Mouse (Mus musculus): ENCODE results near the gene Gm5136. TPM values are rescaled to one million over a fixed set of nuclear protein-coding genes. Genes with fewer than 3 reads are reported as not detected.

The Gm5136 gene
- 0.12 TPM in 1 of 2 replicates, not detected in the other for polyA plus RNA-seq (2014; fragmentation: Nextera tagmentation; extraction: Ambion mirVana)

GRCm38 (mm10) chr10:108699946-108700345 lies at the start of gene Gm5136:
Gm5136 (minus strand) TSS chr10:108700160.
- no peaks in the 10 kb centered on the region for H3K27me3 ChIP-seq (replicated peaks; ENCODE audit: control insufficient read depth, insufficient read depth, low read length)
- DNase-seq (ENCODE audit: low spot score) (no peak), ATAC-seq (replicated peaks; ENCODE audit: low FRiP score, low TSS enrichment, low read depth) (no peak)
- H3K4me1 ChIP-seq (replicated peaks; ENCODE audit: control insufficient read depth, insufficient read depth, low read length) = no peaks in the 10 kb centered on the region
- 96% methylated on average over 9 of the region's 9 CpGs for WGBS
- H3K9me3 ChIP-seq (ENCODE audit: control insufficient read depth, low read length) = no peaks in the 10 kb centered on the region
- H3K36me3 ChIP-seq (ENCODE audit: control insufficient read depth, insufficient read depth, low read length) = no peaks in the 10 kb centered on the region
- no peak within 1 kb of the TSS for H3K9ac ChIP-seq (ENCODE audit: low read length)
- H3K27ac ChIP-seq (ENCODE audit: low read depth) = no peak within 1 kb of the TSS
- no peak within 1 kb of the TSS for H3K4me2 ChIP-seq (ENCODE audit: low read length)
- no peak within 1 kb of the TSS for H3K4me3 ChIP-seq (ENCODE audit: low read depth, low read length)

GRCm38 (mm10) chr10:108743759-108744158 lies 43.8 kb upstream of the Gm5136 start:
- Histone ChIP-seq H3K36me3 (ENCODE audit: control insufficient read depth, insufficient read depth, low read length) (no peaks in the 10 kb centered on the region), H3K27ac (ENCODE audit: low read depth) (no peak overlapping the region), H3K27me3 (replicated peaks; ENCODE audit: control insufficient read depth, insufficient read depth, low read length) (no peaks in the 10 kb centered on the region), H3K4me2 (ENCODE audit: low read length) (no peak overlapping the region), H3K4me1 (replicated peaks; ENCODE audit: control insufficient read depth, insufficient read depth, low read length) (no peaks in the 10 kb centered on the region), H3K4me3 (ENCODE audit: low read depth, low read length) (no peak overlapping the region), H3K9ac (ENCODE audit: low read length) (no peak overlapping the region), H3K9me3 (ENCODE audit: control insufficient read depth, low read length) (no peaks in the 10 kb centered on the region)
- ATAC-seq (replicated peaks; ENCODE audit: low FRiP score, low TSS enrichment, low read depth) (no peak), DNase-seq (ENCODE audit: low spot score) (no peak)
- 79% methylated on average over 2 of the region's 2 CpGs for whole genome bisulfite sequencing

GRCm38 (mm10) chr10:108733982-108734381 lies 34.0 kb upstream of the Gm5136 start:
- H3K36me3 ChIP-seq (ENCODE audit: control insufficient read depth, insufficient read depth, low read length) = no peaks in the 10 kb centered on the region
- ATAC-seq (replicated peaks; ENCODE audit: low FRiP score, low TSS enrichment, low read depth) (no peak), DNase-seq (ENCODE audit: low spot score) (no peak)
- no peak overlapping the region for H3K4me3 ChIP-seq (ENCODE audit: low read depth, low read length)
- H3K4me2 ChIP-seq (ENCODE audit: low read length) = no peak overlapping the region
- H3K27me3 ChIP-seq (replicated peaks; ENCODE audit: control insufficient read depth, insufficient read depth, low read length) = no peaks in the 10 kb centered on the region
- H3K4me1 ChIP-seq (replicated peaks; ENCODE audit: control insufficient read depth, insufficient read depth, low read length) = no peaks in the 10 kb centered on the region
- WGBS = 43% methylated on average over 2 of the region's 2 CpGs
- no peak overlapping the region for H3K9ac ChIP-seq (ENCODE audit: low read length)
- H3K9me3 ChIP-seq (ENCODE audit: control insufficient read depth, low read length) = no peaks in the 10 kb centered on the region
- no peak overlapping the region for H3K27ac ChIP-seq (ENCODE audit: low read depth)

GRCm38 (mm10) chr10:108728961-108729360 lies 29.0 kb upstream of the Gm5136 start:
- Histone ChIP-seq H3K4me2 (ENCODE audit: low read length) (no peak overlapping the region), H3K9me3 (ENCODE audit: control insufficient read depth, low read length) (no peaks in the 10 kb centered on the region), H3K4me1 (replicated peaks; ENCODE audit: control insufficient read depth, insufficient read depth, low read length) (no peaks in the 10 kb centered on the region), H3K27ac (ENCODE audit: low read depth) (no peak overlapping the region), H3K27me3 (replicated peaks; ENCODE audit: control insufficient read depth, insufficient read depth, low read length) (no peaks in the 10 kb centered on the region), H3K36me3 (ENCODE audit: control insufficient read depth, insufficient read depth, low read length) (no peaks in the 10 kb centered on the region), H3K4me3 (ENCODE audit: low read depth, low read length) (no peak overlapping the region), H3K9ac (ENCODE audit: low read length) (no peak overlapping the region)
- 73% methylated on average over 8 of the region's 8 CpGs for WGBS
- no peak for DNase-seq (ENCODE audit: low spot score)
- no peak for ATAC-seq (replicated peaks; ENCODE audit: low FRiP score, low TSS enrichment, low read depth)

GRCm38 (mm10) chr10:108726391-108726790 lies 26.4 kb upstream of the Gm5136 start:
- Histone ChIP-seq H3K27me3 (replicated peaks; ENCODE audit: control insufficient read depth, insufficient read depth, low read length) (no peaks in the 10 kb centered on the region), H3K4me1 (replicated peaks; ENCODE audit: control insufficient read depth, insufficient read depth, low read length) (no peaks in the 10 kb centered on the region), H3K9ac (ENCODE audit: low read length) (no peak overlapping the region), H3K4me3 (ENCODE audit: low read depth, low read length) (no peak overlapping the region), H3K36me3 (ENCODE audit: control insufficient read depth, insufficient read depth, low read length) (no peaks in the 10 kb centered on the region), H3K27ac (ENCODE audit: low read depth) (no peak overlapping the region), H3K4me2 (ENCODE audit: low read length) (no peak overlapping the region), H3K9me3 (ENCODE audit: control insufficient read depth, low read length) (no peaks in the 10 kb centered on the region)
- ATAC-seq (replicated peaks; ENCODE audit: low FRiP score, low TSS enrichment, low read depth) (no peak), DNase-seq (ENCODE audit: low spot score) (no peak)
- 85% methylated on average over 4 of the region's 4 CpGs for WGBS

- ATAC-seq (replicated peaks; ENCODE audit: low FRiP score, low TSS enrichment, low read depth) = no peak
Measured at GRCm38 (mm10) chr10:108724878-108725277, 24.9 kb upstream of the Gm5136 start.

GRCm38 (mm10) chr10:108710514-108710913 lies 10.6 kb upstream of the Gm5136 start:
- H3K4me2 ChIP-seq (ENCODE audit: low read length) = no peak overlapping the region
- no peaks in the 10 kb centered on the region for H3K9me3 ChIP-seq (ENCODE audit: control insufficient read depth, low read length)
- no peak overlapping the region for H3K27ac ChIP-seq (ENCODE audit: low read depth)
- H3K36me3 ChIP-seq (ENCODE audit: control insufficient read depth, insufficient read depth, low read length) = no peaks in the 10 kb centered on the region
- ATAC-seq (replicated peaks; ENCODE audit: low FRiP score, low TSS enrichment, low read depth) (no peak), DNase-seq (ENCODE audit: low spot score) (no peak)
- no peak overlapping the region for H3K9ac ChIP-seq (ENCODE audit: low read length)
- H3K4me3 ChIP-seq (ENCODE audit: low read depth, low read length) = no peak overlapping the region
- no peaks in the 10 kb centered on the region for H3K27me3 ChIP-seq (replicated peaks; ENCODE audit: control insufficient read depth, insufficient read depth, low read length)
- WGBS = 54% methylated on average over 5 of the region's 5 CpGs
- H3K4me1 ChIP-seq (replicated peaks; ENCODE audit: control insufficient read depth, insufficient read depth, low read length) = no peaks in the 10 kb centered on the region

More at GRCm38 (mm10) chr10:108724878-108725277, 24.9 kb upstream of the Gm5136 start:
- H3K9me3 ChIP-seq (ENCODE audit: control insufficient read depth, low read length) = no peaks in the 10 kb centered on the region
- DNase-seq (ENCODE audit: low spot score) = no peak
- no peaks in the 10 kb centered on the region for H3K27me3 ChIP-seq (replicated peaks; ENCODE audit: control insufficient read depth, insufficient read depth, low read length)
- no peak overlapping the region for H3K27ac ChIP-seq (ENCODE audit: low read depth)
- no peak overlapping the region for H3K4me3 ChIP-seq (ENCODE audit: low read depth, low read length)
- no peak overlapping the region for H3K4me2 ChIP-seq (ENCODE audit: low read length)
- WGBS = 86% methylated on average over 3 of the region's 3 CpGs
- no peaks in the 10 kb centered on the region for H3K36me3 ChIP-seq (ENCODE audit: control insufficient read depth, insufficient read depth, low read length)
- H3K4me1 ChIP-seq (replicated peaks; ENCODE audit: control insufficient read depth, insufficient read depth, low read length) = no peaks in the 10 kb centered on the region
- H3K9ac ChIP-seq (ENCODE audit: low read length) = no peak overlapping the region

GRCm38 (mm10) chr10:108705658-108706057 lies 5.7 kb upstream of the Gm5136 start:
- Histone ChIP-seq H3K4me1 (replicated peaks; ENCODE audit: control insufficient read depth, insufficient read depth, low read length) (no peaks in the 10 kb centered on the region), H3K4me2 (ENCODE audit: low read length) (no peak overlapping the region), H3K27me3 (replicated peaks; ENCODE audit: control insufficient read depth, insufficient read depth, low read length) (no peaks in the 10 kb centered on the region), H3K4me3 (ENCODE audit: low read depth, low read length) (no peak overlapping the region), H3K27ac (ENCODE audit: low read depth) (no peak overlapping the region), H3K36me3 (ENCODE audit: control insufficient read depth, insufficient read depth, low read length) (no peaks in the 10 kb centered on the region), H3K9ac (ENCODE audit: low read length) (no peak overlapping the region), H3K9me3 (ENCODE audit: control insufficient read depth, low read length) (no peaks in the 10 kb centered on the region)
- ATAC-seq (replicated peaks; ENCODE audit: low FRiP score, low TSS enrichment, low read depth) = no peak
- DNase-seq (ENCODE audit: low spot score) = no peak
- 91% methylated on average over 3 of the region's 3 CpGs for WGBS

- H3K27ac ChIP-seq (ENCODE audit: low read depth) = no peak overlapping the region
- no peak for ATAC-seq (replicated peaks; ENCODE audit: low FRiP score, low TSS enrichment, low read depth)
- no peaks in the 10 kb centered on the region for H3K9me3 ChIP-seq (ENCODE audit: control insufficient read depth, low read length)
- H3K4me3 ChIP-seq (ENCODE audit: low read depth, low read length) = no peak overlapping the region
- DNase-seq (ENCODE audit: low spot score) = no peak
- H3K36me3 ChIP-seq (ENCODE audit: control insufficient read depth, insufficient read depth, low read length) = no peaks in the 10 kb centered on the region
- no peak overlapping the region for H3K9ac ChIP-seq (ENCODE audit: low read length)
- no peaks in the 10 kb centered on the region for H3K27me3 ChIP-seq (replicated peaks; ENCODE audit: control insufficient read depth, insufficient read depth, low read length)
- no peaks in the 10 kb centered on the region for H3K4me1 ChIP-seq (replicated peaks; ENCODE audit: control insufficient read depth, insufficient read depth, low read length)
- no peak overlapping the region for H3K4me2 ChIP-seq (ENCODE audit: low read length)
- whole genome bisulfite sequencing = 80% methylated on average over 14 of the region's 14 CpGs
Measured at GRCm38 (mm10) chr10:108701361-108702128, 1.6 kb upstream of the Gm5136 start.
